Mouse (Mus musculus) Muller cell, postnatal 12 days (primary cell): ENCODE measurements around the gene Fbxo31.

Experiments
- DNase-seq: peaks from one replicate; pipeline ENCODE4 v3.0.0-alpha.2; 2015; ENCODE audit errors: inconsistent ontology term

Fbxo31 gene

DNA sequence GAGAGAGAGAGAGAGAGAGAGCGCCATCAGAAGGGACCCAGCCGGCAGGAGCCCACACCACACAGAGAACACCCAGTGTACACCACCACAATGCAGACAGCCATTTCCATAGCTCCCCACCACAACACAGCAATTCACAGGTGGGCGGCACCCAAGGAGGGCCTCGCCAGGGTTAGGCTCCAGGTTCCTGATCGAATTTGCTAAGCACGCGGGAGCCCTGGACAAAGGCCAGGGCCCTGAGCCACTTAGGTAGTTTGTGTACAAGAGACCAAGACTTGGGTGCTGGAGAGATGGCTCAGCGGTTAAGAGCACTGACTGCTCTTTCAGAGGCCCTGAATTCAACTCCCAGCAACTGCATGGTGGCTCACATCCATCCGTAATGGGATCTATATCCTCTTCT is 26.1 kb downstream of the Fbxo31 start:
- no peak for DNase-seq

GRCm38 (mm10) chr8:121551065-121551985 is 27.3 kb downstream of the Fbxo31 start:
- no peak for DNase-seq

DNA sequence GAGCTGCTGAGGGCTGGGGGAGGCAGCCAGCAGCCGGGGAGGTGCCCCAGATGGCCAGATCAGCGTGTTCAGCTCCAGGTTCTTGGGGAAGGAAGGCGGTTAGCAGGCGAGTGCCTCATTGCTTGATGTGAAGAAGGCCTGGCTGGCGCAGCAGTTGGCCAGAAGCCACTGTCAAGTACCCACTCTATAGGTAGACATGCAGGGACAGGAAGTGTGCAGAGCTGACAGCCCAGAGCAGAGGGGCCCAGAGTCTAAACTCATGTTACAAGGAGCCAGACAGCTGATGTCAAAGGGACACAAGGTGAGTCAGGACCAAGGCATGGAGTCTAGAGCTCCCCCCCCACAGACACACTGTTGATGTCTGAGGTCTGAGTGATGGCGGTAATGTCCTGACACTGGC is 28.6 kb downstream of the Fbxo31 start:
- DNase-seq, result no peak

- DNase-seq, result peak; percentile 76
Measured at GRCm38 (mm10) chr8:121547132-121547531, 31.5 kb downstream of the Fbxo31 start.

DNA sequence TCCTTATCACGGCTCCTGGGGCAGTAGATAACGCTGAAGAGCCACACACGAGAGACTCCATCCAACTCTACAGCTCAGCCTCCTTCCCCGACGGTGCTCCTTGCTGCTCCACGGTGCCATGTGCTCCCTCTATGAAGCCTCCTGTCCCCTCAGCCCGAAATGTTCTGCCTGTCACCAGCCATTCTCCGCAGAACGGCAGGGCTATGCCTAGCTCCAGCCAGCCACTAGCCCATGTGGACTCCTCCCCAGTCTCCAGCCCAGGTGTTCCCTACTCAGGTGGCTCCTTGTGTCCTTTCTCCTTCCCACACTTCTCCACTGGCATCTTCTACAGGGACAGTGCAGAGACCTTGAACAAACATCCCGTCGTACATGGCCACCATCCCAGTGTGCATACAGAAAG is 33.7 kb downstream of the Fbxo31 start:
- DNase-seq, result no peak

- no peak for DNase-seq
Measured at GRCm38 (mm10) chr8:121544276-121544785, 34.3 kb downstream of the Fbxo31 start, which contains the start of gene 1700018B08Rik. 1700018B08Rik (minus strand) TSS chr8:121544320.

- DNase-seq, result no peak
Measured at GRCm38 (mm10) chr8:121542901-121543300, 35.7 kb downstream of the Fbxo31 start.

- DNase-seq, result no peak
Measured at GRCm38 (mm10) chr8:121541862-121542261, 36.7 kb downstream of the Fbxo31 start.

- no peak for DNase-seq
Measured at GRCm38 (mm10) chr8:121532381-121532780, 46.2 kb downstream of the Fbxo31 start.

DNA sequence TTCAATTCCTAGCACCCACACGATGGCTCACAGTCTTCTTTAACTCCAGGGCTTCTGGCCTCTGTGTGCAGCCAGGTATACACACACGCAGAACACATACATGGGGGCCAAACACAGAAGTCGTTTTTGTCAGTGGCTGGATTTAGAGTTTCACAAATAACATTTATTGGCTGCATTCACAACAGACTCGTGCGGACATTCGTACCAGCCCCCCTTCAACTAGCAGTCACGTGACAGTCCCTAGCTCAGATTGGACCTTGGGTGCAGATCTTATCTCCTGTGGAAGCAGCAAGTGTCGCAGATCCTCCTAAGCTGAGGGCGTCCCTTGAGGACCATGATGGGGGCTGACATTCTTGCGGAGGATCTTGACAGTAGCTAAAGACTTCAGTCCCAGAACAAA is 48.0 kb downstream of the Fbxo31 start:
- no peak for DNase-seq

DNA sequence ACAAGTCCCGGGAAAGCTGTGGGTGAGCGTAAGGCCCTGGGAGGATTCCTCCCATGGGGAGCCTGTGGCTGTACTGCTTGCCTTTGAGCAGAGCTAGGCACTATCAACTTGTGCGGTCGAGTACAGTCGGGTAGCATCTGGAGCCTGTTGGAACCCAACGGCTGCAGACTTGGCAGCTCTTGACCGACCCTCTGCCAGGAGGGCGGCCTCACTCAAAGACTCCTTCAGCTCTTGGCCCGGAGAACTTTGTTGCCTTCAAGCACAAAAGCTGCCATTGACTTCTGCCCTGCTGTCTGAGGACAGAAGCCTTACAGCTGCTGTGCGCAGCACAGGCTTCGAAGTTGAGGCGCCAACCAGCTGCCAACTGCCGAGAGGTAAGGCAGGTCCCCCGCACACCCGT is 49.8 kb downstream of the Fbxo31 start:
- no peak for DNase-seq

DNA sequence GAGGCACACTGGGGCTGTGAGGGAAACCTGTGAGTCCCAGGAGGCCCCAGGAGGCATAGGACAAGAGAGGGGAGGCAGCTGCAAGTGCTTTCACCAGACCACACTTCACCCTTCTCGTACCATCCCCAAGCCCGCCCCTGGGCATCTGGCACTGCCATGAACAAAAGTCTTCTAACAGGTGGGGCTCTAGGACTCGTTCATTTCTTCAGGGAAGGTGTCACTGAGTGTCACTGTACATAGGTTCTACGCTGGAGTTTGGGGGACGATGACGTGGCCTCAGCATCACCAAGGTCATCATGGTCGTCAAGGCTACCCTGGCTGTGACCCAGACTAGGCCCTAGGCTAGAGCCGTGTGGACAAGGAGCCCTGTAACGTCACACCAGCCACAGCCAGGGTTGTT is 50.9 kb downstream of the Fbxo31 start:
- DNase-seq, result no peak

GRCm38 (mm10) chr8:121526811-121527550 is 51.6 kb downstream of the Fbxo31 start:
- peak; percentile 57 for DNase-seq

- no peak for DNase-seq
Measured at GRCm38 (mm10) chr8:121525111-121525818, 53.3 kb downstream of the Fbxo31 start.

GRCm38 (mm10) chr8:121513429-121513828 is 65.2 kb downstream of the Fbxo31 start:
- peak; percentile 70 for DNase-seq

DNA sequence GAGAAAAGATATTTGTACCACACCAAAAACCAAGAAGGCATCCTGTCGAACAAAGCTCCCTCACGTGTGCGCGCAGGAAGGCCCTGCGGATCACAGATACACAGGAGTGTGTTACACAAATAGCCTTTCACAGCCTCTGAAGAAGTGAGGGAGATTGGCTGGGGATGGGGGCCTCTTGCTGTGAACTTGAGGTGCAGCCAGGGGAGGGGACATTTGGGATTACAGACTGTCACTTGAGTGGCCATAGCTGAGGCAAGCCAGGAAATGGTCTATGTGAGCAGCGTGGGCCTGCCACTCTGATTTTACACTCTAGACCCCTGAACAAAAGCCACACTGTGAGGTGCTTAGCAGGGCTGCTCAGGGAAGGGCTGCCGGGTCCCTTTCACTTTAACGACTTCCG is 66.9 kb downstream of the Fbxo31 start:
- DNase-seq, result no peak
